Mouse (Mus musculus) adipocyte (in vitro differentiated cells): ENCODE measurements around the gene Gal3st1.
"Not testable (repeated sequence)": the region's sequence is repeated elsewhere in the genome, so short reads cannot be mapped to it uniquely, and the experiment has no call there.

ENCODE experiments used
- DNase-seq: peaks from one replicate; pipeline ENCODE4 v3.0.0-alpha.2; 2016; ENCODE audit warnings: low spot score

Gal3st1 gene

DNA sequence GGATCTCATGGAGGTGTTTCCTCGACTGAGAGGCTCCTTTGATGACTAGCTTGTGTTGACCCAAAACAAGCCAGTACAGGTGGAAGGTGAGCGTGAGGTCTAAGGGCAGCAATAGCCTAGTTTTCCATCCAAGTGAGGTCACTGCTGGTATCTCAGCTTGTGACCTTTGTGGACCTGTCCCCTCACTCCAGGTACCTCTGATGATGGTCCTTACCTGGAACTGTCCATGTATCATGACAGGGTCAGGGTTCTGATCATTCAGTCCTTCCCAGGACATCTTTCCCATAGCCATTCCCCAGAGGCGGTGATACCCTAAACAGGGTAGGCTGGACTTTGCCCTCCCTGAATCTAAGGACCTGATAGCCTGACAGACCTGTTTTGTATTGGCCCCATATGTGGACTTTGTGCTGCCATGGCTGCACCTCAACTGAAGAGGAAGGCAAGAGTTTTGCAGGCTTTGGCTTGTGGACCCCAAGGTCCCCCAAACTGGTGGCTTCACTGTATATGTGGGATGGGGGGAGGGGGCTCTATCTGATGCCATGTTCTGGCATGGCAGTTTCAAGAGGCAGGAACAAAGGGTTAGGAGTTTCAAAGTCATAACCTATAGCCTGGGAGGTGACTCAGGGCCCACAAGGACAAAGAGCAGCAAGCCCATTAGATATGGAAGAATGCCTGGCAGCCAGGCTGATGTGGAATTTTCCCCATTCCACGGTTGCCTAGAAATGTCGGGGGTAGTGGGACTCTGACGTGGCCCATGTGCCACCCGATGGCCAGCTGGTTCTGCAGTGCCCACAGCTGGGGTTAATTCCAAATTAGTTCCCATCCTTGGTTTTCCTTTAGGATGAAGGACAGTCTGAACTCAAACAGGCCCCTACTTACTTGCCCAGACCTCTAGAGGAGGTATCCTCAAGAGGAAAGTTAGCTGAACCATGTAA lies 894 bp upstream of the Gal3st1 start:
- DNase-seq = no peak

GRCm38 (mm10) chr11:3983863-3984745 lies 668 bp downstream of the Gal3st1 start:
- no peak for DNase-seq

GRCm38 (mm10) chr11:3989748-3990147 lies 6.3 kb downstream of the Gal3st1 start:
- DNase-seq = no peak

DNA sequence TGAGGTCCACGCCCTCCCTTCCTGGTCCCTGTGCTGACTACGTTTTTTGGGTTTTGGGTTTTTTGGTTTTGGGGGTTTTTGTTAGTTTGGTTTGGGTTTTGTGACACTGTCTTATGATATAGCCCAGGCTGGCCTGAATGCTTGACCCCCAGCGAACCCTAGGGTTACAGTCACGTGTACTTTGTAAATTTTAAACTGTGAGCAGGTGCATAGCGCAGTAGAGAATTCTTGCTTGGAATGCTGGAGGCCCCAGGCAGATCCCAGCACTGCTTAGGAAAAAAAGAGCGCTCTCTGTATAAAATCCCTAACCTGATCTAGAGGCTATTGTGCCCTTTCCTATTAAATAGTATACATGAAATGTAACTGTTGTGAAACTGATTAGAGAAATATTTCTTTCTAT lies 9.7 kb downstream of the Gal3st1 start:
- DNase-seq = no peak

GRCm38 (mm10) chr11:3993914-3994313 lies 10.5 kb downstream of the Gal3st1 start:
- DNase-seq = no peak

DNA sequence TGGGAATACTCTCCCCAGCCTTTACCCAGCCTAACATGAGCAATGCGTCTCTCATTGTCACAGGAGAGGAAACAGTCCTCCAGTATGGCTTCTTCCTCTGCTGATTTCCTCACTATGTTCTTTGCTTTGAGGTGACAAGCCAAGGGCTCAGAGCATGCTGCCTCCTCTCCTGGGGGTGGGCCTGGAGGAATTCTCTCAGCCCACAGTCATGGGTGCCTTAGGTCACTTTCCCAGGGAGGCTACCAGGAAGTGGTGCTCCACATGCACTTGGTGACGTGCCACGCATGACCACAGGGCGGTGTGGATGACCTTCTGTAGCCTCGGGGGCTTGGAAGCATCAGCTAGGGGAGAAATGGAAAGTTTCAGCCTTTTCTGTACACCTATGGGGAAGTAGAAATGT lies 12.1 kb downstream of the Gal3st1 start:
- peak; percentile 63 for DNase-seq

GRCm38 (mm10) chr11:3996840-3997239 lies 13.4 kb downstream of the Gal3st1 start:
- DNase-seq = no peak

- DNase-seq = no peak
Observed at GRCm38 (mm10) chr11:3997978-3998720, 14.7 kb downstream of the Gal3st1 start.

DNA sequence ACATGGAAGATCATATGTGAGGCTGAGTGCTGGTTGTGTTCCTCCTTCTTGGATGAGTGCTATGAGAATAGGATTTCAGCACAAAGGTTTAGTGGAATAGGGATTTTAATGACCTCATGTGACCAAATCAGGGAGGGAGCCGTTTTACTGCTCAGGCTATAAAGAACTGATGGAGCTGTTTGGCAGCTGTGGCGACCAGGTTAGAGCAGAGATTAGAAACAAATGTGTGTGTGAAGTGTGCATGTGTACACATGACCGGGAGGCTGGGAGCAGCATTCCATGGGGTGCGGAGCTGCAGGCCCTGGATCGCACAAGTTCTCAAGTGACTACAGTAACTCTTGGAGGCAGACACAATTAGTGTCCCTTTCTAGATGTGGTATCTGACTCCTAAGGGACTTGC lies 16.1 kb downstream of the Gal3st1 start:
- no peak for DNase-seq

DNA sequence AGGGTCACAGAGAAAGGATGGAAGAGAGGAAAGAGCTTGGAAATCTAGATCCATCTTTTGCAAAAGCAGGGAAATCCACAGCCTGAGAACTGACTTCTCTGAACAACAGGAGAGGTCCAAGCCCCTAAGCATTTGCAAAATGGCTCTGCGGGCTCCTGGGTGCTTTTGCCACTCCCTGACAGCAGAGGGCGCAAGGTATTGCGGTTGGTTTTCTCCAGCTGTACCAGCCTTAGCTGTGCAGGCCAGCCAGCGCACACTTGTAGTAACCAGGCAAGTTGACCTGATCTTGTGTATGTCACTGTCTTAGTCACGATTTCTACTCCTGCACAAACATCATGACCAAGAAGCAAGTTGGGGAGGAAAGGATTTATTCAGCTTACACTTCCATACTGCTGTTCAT lies 18.2 kb downstream of the Gal3st1 start:
- DNase-seq = peak; percentile 72

- no peak for DNase-seq
Observed at GRCm38 (mm10) chr11:4005220-4005805, 21.9 kb downstream of the Gal3st1 start.

DNA sequence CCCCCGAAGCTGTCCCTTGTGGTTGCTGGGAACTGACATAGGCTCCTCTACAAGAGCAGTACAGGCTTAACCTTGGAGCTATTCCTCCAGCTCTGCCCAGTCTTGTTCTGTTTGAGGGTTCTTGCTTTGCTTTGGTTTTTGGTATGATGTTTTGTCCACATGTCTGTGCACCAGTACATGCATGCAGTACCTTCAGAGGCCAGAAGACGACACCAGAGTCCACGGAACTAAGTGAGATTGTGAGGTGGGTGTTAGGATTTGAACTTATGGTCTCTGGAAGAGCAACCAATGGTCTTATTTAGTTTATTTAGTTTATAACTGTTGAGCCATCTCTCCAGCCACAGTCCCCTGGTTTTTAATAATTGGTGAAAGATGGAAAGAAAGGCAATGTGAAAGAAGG lies 23.0 kb downstream of the Gal3st1 start:
- DNase-seq = no peak

GRCm38 (mm10) chr11:4012616-4013015 lies 29.2 kb downstream of the Gal3st1 start:
- DNase-seq = no peak

DNA sequence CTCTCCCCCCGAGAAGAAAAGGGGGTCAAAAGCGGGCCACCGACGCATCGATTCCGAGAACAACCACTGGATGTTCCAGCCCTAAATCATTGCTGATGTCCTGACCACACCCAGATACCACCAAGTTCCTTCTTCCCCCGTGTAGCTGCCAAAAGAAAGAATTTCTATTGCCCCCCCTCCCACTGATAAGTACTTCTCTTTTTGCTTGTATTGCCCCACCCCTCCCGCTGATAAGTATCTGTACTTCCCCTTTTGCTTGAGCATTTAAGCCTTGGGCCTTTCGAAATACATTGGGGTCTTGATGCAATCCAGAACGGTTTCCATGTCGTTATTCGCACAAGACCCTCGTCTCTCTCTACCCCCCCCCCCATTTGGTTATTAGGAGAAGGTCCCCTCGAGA lies 32.4 kb downstream of the Gal3st1 start:
- DNase-seq = not testable (repeated sequence)

- not testable (repeated sequence) for DNase-seq
Observed at GRCm38 (mm10) chr11:4022111-4022510, 38.7 kb downstream of the Gal3st1 start.

- no peak for DNase-seq
Observed at GRCm38 (mm10) chr11:4023321-4023720, 39.9 kb downstream of the Gal3st1 start.

GRCm38 (mm10) chr11:4027066-4027465 lies 43.6 kb downstream of the Gal3st1 start:
- no peak for DNase-seq

DNA sequence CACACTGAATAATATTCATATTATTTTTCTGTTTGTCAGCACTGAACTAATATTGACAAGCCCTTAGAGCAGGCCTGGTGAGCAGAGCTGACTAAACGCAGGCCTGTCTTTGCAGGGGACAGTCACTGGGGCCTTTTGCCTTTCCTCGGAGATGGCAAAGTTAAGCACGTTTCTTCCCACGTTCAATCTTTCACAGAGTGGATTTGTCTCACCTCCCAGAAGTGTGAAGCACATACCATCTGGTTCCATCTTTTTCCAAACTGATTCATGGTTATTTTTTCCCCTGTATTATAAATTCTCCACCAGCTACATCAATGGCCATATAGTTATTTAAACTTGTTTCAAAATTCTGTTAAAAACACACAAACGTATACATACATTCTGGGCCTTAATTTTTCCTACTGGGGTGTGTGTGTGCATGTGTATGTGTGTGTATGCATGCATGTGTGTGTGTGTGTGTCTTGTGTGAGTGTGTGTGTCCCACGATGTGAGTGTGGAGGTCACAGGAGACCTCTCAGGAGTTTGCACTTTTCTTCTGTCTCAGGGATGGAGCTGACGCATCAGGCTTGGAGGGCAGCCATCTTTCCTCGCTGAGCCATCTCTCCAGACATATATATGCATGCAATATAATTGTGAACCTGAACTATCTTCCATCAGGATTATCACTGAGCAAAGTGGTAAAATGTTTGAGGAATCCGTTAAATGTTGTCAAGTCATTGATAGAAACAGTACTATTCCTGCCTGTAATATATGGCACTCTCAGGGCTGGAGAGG lies 44.3 kb downstream of the Gal3st1 start:
- no peak for DNase-seq

GRCm38 (mm10) chr11:4029343-4029742 lies 45.9 kb downstream of the Gal3st1 start:
- no peak for DNase-seq

- no peak for DNase-seq
Observed at GRCm38 (mm10) chr11:4031126-4031941, 47.9 kb downstream of the Gal3st1 start, which contains the start of gene Sec14l4. Gene Sec14l4, plus strand, starts transcription at chr11:4031462.
